Mouse (Mus musculus): Measurements from ENCODE around the gene Pon1. TPM values are rescaled to one million over a fixed set of nuclear protein-coding genes. Genes with fewer than 3 reads are reported as not detected.

The Pon1 gene
- polyA plus RNA-seq (2012; rRNA removed) (not detected in 2 replicates), polyA plus RNA-seq (2014; fragmentation: Nextera tagmentation; extraction: Ambion mirVana) (not detected in 2 replicates)

- ATAC-seq (ENCODE audit: low FRiP score, low read depth) (no peak), DNase-seq (ENCODE audit: low spot score) (no peak)
- no peak within 1 kb of the TSS for H3K4me3 ChIP-seq (replicated peaks; ENCODE audit: low read length)
- TF ChIP-seq POLR2A (IDR thresholded peaks at IDR 0.05; ENCODE audit: borderline replicate concordance, extremely low read depth, insufficient read depth, insufficient read length): no peak
- H3K9me3 ChIP-seq (ENCODE audit: control insufficient read depth, low read length): no peaks in the 10 kb centered on the region; the same call in 1 of the 2 replicates
- no peak within 1 kb of the TSS for H3K27ac ChIP-seq (replicated peaks; ENCODE audit: low read depth, low read length)
- H3K27me3 ChIP-seq (ENCODE audit: control insufficient read depth, insufficient read depth, low read length): no peaks in the 10 kb centered on the region
- H3K4me2 ChIP-seq (replicated peaks; ENCODE audit: low read depth, low read length, severe bottlenecking): no peak within 1 kb of the TSS
- H3K36me3 ChIP-seq (ENCODE audit: control insufficient read depth, insufficient read depth, low read length): no peaks in the 10 kb centered on the region
- no peaks in the 10 kb centered on the region for H3K4me1 ChIP-seq (ENCODE audit: control insufficient read depth, insufficient read depth, low read length)
- H3K9ac ChIP-seq (ENCODE audit: low read depth, low read length, severe bottlenecking): no peak within 1 kb of the TSS
- WGBS: 40% methylated on average over 5 of the region's 5 CpGs
These were observed at the start of gene Pon1 for GRCm38 (mm10) chr6:5193693-5194092. Pon1 (minus strand) TSS chr6:5193946.

DNA sequence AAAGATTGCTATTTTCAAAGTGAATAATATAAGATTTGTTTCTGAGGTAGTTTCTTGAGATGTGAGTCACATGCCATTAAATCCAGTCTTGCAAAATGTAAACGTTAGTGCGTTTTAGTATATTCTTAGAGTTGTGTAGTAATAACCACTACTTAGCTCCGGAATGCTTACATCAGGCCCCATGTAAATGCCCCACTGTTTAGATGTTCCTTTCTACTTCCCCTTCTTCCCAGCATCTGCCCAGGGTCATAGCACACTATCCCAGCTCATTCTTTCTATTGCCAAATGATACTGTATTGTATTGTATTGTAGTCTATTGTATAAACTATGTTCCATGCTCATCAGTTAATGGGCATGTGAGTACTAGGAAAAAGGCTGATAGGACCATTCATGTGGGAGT, 45.1 kb upstream of the Pon1 start:
- no peak for ATAC-seq (ENCODE audit: low FRiP score, low read depth)
- WGBS: 91% methylated on average over 3 of the region's 3 CpGs

DNA sequence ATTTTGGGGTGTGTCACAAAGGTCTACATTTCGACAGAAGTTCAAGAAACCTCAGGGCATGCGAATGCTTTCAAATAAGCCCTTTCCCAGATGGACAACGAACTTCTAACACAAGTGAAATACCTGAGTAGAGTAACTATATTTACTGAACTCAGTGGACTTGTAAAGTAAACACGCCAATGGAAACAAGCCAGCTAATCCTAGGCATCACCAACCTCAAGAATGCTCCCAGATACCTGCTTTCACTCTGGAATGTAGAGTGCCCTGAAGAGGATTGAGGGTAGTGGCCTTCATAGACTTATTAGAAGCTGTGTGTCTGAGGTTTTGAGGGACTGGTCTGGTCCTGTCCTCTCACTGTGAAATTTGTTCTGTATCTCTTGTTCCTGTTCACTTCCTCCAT, 43.8 kb upstream of the Pon1 start:
- WGBS: 77% methylated on average over 4 of the region's 4 CpGs
- ATAC-seq (ENCODE audit: low FRiP score, low read depth) (no peak), DNase-seq (ENCODE audit: low spot score) (no peak)

More for the DNA sequence above, 45.1 kb upstream of the Pon1 start:
- H3K9ac ChIP-seq (ENCODE audit: low read depth, low read length, severe bottlenecking): no peak overlapping the region
- H3K4me2 ChIP-seq (replicated peaks; ENCODE audit: low read depth, low read length, severe bottlenecking): no peak overlapping the region
- no peaks in the 10 kb centered on the region for H3K27me3 ChIP-seq (ENCODE audit: control insufficient read depth, insufficient read depth, low read length)
- no peaks in the 10 kb centered on the region for H3K9me3 ChIP-seq (ENCODE audit: control insufficient read depth, low read length)
- H3K4me3 ChIP-seq (replicated peaks; ENCODE audit: low read length): no peak overlapping the region
- no peaks in the 10 kb centered on the region for H3K4me1 ChIP-seq (ENCODE audit: control insufficient read depth, insufficient read depth, low read length)
- no peaks in the 10 kb centered on the region for H3K36me3 ChIP-seq (ENCODE audit: control insufficient read depth, insufficient read depth, low read length)
- no peak overlapping the region for H3K27ac ChIP-seq (replicated peaks; ENCODE audit: low read depth, low read length)
- no peak for TF ChIP-seq POLR2A (IDR thresholded peaks at IDR 0.05; ENCODE audit: borderline replicate concordance, extremely low read depth, insufficient read depth, insufficient read length)
- DNase-seq (ENCODE audit: low spot score): no peak

DNA sequence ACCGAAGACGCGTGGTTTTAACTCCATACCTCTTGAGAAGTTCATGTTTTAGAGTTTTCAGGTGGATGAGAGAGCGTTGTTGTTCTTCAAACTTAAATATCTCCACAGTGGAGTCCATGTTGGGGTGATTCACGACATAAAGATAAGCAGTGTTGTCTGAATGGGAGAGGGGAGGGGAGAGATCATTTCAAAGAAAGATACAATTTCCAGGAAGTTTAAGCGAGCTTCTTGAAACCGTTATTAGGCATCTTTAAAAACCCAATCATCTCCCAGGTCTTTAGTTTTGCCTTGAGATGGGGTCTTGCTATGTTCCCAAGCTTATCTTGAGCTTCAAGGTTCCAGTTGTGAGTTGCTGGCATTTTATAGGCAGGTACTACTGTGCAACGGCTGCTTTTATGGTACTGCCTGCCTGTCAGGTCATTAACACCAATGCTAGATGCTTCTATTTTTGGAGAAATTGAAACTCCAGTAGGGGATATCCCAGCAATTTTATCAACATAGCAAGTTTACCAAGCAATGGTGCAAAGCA, 43.2 kb upstream of the Pon1 start:
- Histone ChIP-seq H3K27ac (replicated peaks; ENCODE audit: low read depth, low read length) (no peak overlapping the region), H3K4me2 (replicated peaks; ENCODE audit: low read depth, low read length, severe bottlenecking) (no peak overlapping the region), H3K36me3 (ENCODE audit: control insufficient read depth, insufficient read depth, low read length) (no peaks in the 10 kb centered on the region), H3K4me3 (replicated peaks; ENCODE audit: low read length) (no peak overlapping the region), H3K27me3 (ENCODE audit: control insufficient read depth, insufficient read depth, low read length) (no peaks in the 10 kb centered on the region), H3K9me3 (ENCODE audit: control insufficient read depth, low read length) (no peaks in the 10 kb centered on the region), H3K4me1 (ENCODE audit: control insufficient read depth, insufficient read depth, low read length) (no peaks in the 10 kb centered on the region), H3K9ac (ENCODE audit: low read depth, low read length, severe bottlenecking) (no peak overlapping the region)
- ATAC-seq (ENCODE audit: low FRiP score, low read depth) (no peak), DNase-seq (ENCODE audit: low spot score) (no peak)
- 84% methylated on average over 8 of the region's 8 CpGs for WGBS
- no peak for TF ChIP-seq POLR2A (IDR thresholded peaks at IDR 0.05; ENCODE audit: borderline replicate concordance, extremely low read depth, insufficient read depth, insufficient read length)

More for the DNA sequence above, 43.8 kb upstream of the Pon1 start:
- no peak for TF ChIP-seq POLR2A (IDR thresholded peaks at IDR 0.05; ENCODE audit: borderline replicate concordance, extremely low read depth, insufficient read depth, insufficient read length)
- Histone ChIP-seq H3K4me2 (replicated peaks; ENCODE audit: low read depth, low read length, severe bottlenecking) (no peak overlapping the region), H3K9me3 (ENCODE audit: control insufficient read depth, low read length) (no peaks in the 10 kb centered on the region), H3K36me3 (ENCODE audit: control insufficient read depth, insufficient read depth, low read length) (no peaks in the 10 kb centered on the region), H3K9ac (ENCODE audit: low read depth, low read length, severe bottlenecking) (no peak overlapping the region), H3K4me3 (replicated peaks; ENCODE audit: low read length) (no peak overlapping the region), H3K27me3 (ENCODE audit: control insufficient read depth, insufficient read depth, low read length) (no peaks in the 10 kb centered on the region), H3K4me1 (ENCODE audit: control insufficient read depth, insufficient read depth, low read length) (no peaks in the 10 kb centered on the region), H3K27ac (replicated peaks; ENCODE audit: low read depth, low read length) (no peak overlapping the region)

- DNase-seq (ENCODE audit: low spot score) (no peak), ATAC-seq (ENCODE audit: low FRiP score, low read depth) (no peak)
- Histone ChIP-seq H3K9ac (ENCODE audit: low read depth, low read length, severe bottlenecking) (no peak overlapping the region), H3K4me1 (ENCODE audit: control insufficient read depth, insufficient read depth, low read length) (no peaks in the 10 kb centered on the region), H3K4me2 (replicated peaks; ENCODE audit: low read depth, low read length, severe bottlenecking) (no peak overlapping the region), H3K9me3 (ENCODE audit: control insufficient read depth, low read length) (no peaks in the 10 kb centered on the region), H3K36me3 (ENCODE audit: control insufficient read depth, insufficient read depth, low read length) (no peaks in the 10 kb centered on the region), H3K4me3 (replicated peaks; ENCODE audit: low read length) (no peak overlapping the region), H3K27ac (replicated peaks; ENCODE audit: low read depth, low read length) (no peak overlapping the region), H3K27me3 (ENCODE audit: control insufficient read depth, insufficient read depth, low read length) (no peaks in the 10 kb centered on the region)
- 82% methylated on average over 3 of the region's 3 CpGs for WGBS
- TF ChIP-seq POLR2A (IDR thresholded peaks at IDR 0.05; ENCODE audit: borderline replicate concordance, extremely low read depth, insufficient read depth, insufficient read length): no peak
These were observed 40.8 kb upstream of the Pon1 start for GRCm38 (mm10) chr6:5234563-5234962.
